Mouse (Mus musculus) erythroblast, embryonic 14.5 days (primary cell): Measurements from ENCODE around the gene Add3.

Experiments used
- GATA1 ChIP-seq: IDR thresholded peaks from 2 replicates; pipeline ENCODE4 v1.6.1; 2012; ENCODE audit warnings: low read length, inconsistent platforms, mixed read lengths
- TAL1 ChIP-seq: IDR thresholded peaks from 3 replicates; pipeline ENCODE4 v1.6.1; 2012; ENCODE audit warnings: low read length, inconsistent platforms, mixed read lengths

DNA sequence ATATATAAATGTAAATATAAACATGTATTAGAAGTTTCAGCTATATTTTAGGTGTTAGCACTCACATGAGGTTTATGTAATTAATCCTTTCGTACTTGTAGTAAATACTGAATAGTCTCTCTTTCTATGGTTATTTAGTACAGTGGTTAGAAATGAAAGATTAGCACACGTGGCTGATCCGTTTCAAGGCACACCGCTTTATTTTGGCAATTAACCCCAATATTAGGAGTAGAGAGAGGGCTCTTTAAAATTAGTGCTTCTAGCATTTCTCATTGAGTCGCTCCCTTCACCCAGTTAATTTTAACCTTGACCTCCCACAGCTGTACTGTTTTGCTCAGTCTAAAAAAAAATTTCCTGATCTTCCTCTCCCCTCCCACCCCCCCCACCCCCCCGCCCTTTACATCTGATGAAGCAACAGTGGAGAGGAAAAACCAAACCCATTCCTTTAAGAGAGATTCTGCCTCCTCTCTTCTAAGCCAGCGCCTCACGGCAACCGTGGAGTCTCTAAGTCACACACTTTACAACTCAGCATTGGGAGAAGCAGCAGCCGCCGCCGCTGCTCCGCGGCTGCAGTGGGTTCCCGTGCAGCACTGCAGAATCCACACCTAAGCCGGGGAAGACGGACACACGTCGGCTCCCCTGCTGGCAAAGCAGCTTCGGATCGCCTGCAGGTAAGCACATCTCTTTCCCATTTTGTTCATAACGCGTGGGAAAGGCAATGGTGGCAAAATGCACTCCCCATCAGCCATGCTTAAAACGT lies at the start of gene Add3:
- TF ChIP-seq GATA1 (no peak), TAL1 (no peak)
